Mouse (Mus musculus) liver, postnatal 0 days (tissue): Measurements from ENCODE around the gene Gm49392. TPM values are rescaled to one million over a fixed set of nuclear protein-coding genes. Genes with fewer than 3 reads are reported as not detected.

Experiments
- ATAC-seq: fragments of 200-750 bp; cut with Nextera tagmentation; 2 replicates; pipeline ENCODE4 v1.8.0; 2017; ENCODE audit warnings: mild to moderate bottlenecking, moderate library complexity
- DNase-seq: peaks from one replicate; pipeline ENCODE4 v3.0.0-alpha.2; 2016
- H3K27ac ChIP-seq: fragments of 300-500 bp; sonication (generic); 2 replicates; pipeline ENCODE4 v1.5.1; 2014; ENCODE audit warnings: antibody characterized with exemption, moderate library complexity, mild to moderate bottlenecking, low read depth
- H3K27me3 ChIP-seq: fragments of 300-500 bp; sonication (generic); 2 replicates; pipeline ENCODE4 v1.6.1; 2014; ENCODE audit warnings: low read length, control low read depth, mixed read lengths; ENCODE audit not compliant: insufficient read depth
- H3K36me3 ChIP-seq: fragments of 300-500 bp; sonication (generic); replicated peaks from 2 replicates; pipeline ENCODE4 v1.6.1; 2014; ENCODE audit warnings: mild to moderate bottlenecking, control low read depth, low read length, moderate library complexity, mixed read lengths; ENCODE audit not compliant: insufficient read depth
- H3K4me1 ChIP-seq: fragments of 300-500 bp; sonication (generic); 2 replicates; pipeline ENCODE4 v1.6.1; 2014; ENCODE audit warnings: antibody characterized with exemption, mild to moderate bottlenecking, control low read depth; ENCODE audit not compliant: insufficient read depth
- H3K4me2 ChIP-seq: fragments of 300-500 bp; sonication (generic); 2 replicates; pipeline ENCODE4 v1.6.1; 2014; ENCODE audit warnings: low read depth, mild to moderate bottlenecking, low read length, moderate library complexity, mixed read lengths
- H3K4me3 ChIP-seq: fragments of 300-500 bp; sonication (generic); 2 replicates; pipeline ENCODE4 v1.5.1; 2014; ENCODE audit warnings: low read depth, low read length
- H3K9ac ChIP-seq: fragments of 300-500 bp; sonication (generic); replicated peaks from 2 replicates; pipeline ENCODE4 v1.6.1; 2014; ENCODE audit warnings: mild to moderate bottlenecking, moderate library complexity
- H3K9me3 ChIP-seq: fragments of 300-500 bp; sonication (generic); 2 replicates; pipeline ENCODE4 v1.6.1; 2016; ENCODE audit warnings: mild to moderate bottlenecking, control low read depth, low read length, mixed read lengths
- CTCF ChIP-seq: sonication (generic); IDR thresholded peaks from 2 replicates; pipeline ENCODE4 v1.5.1; 2016; ENCODE audit warnings: antibody characterized with exemption, low read depth
- EP300 ChIP-seq: IDR thresholded peaks from 2 replicates; pipeline ENCODE4 v1.6.1; 2016; ENCODE audit warnings: antibody characterized with exemption, low read depth, mild to moderate bottlenecking
- WGBS: fragments of 180-500 bp; shearing (Covaris S2); extraction: QIAGEN DNeasy Blood & Tissue Kit; methylation state at CpG from one replicate; pipeline ENCODE4 v1.1.7; 2014; ENCODE audit not compliant: insufficient replicate concordance; 5-methylcytosine and 5-hydroxymethylcytosine counted together
- polyA plus RNA-seq: library from polyadenylated mRNA; unstranded; fragments of >200 nt; fragmentation: Nextera tagmentation; extraction: Ambion mirVana; gene quantifications from 2 replicates; pipeline ENCODE4 v1.2.1, GENCODE M21; 2015

The Gm49392 gene
- polyA plus RNA-seq, 1 experiment from 2014 or later = 0.43 TPM

DNA sequence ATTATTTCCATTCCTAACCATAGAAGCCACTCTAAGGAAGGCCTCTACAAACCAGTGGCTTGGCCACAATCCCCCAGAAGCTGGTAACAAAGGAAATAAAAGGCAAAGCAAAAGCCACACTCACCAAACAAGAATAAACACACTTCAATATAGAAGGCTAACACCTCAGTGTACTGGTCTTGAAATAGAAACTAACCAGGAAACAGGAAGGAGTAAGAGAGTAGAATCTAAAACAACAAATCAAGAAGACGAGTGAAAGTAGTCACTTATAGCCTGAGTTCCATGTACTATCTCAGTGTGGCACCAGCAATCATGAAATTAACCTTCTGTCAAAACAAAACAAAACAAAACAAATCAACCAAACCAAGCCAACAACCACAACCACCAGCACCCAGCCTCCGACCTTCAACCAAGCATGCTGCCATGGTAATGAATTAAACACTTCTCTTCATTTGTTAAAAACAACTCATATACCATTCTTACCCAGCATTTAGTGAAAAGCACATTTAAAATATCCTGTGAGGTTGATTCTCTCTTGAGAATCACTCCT is 57.3 kb downstream of the Gm49392 start:
- Histone ChIP-seq H3K4me2 (no peak overlapping the region), H3K4me3 (no peak overlapping the region), H3K9ac (no peak overlapping the region), H3K27ac (no peak overlapping the region), H3K36me3 (no peaks in the 10 kb centered on the region), H3K4me1 (no peaks in the 10 kb centered on the region), H3K9me3 (no peaks in the 10 kb centered on the region), H3K27me3 (no peaks in the 10 kb centered on the region)
- WGBS = 62% methylated on average over 2 of the region's 2 CpGs
- DNase-seq (no peak), ATAC-seq (no peak)
- TF ChIP-seq EP300 = no peak
- TF ChIP-seq CTCF = no peak

- H3K9me3 ChIP-seq = no peaks in the 10 kb centered on the region
- DNase-seq (peak; percentile 33), ATAC-seq (no peak)
- H3K27ac ChIP-seq = no peak overlapping the region
- no peaks in the 10 kb centered on the region for H3K36me3 ChIP-seq
- H3K9ac ChIP-seq = no peak overlapping the region
- no peaks in the 10 kb centered on the region for H3K27me3 ChIP-seq
- no peak overlapping the region for H3K4me2 ChIP-seq
- no peak overlapping the region for H3K4me3 ChIP-seq
- WGBS = 32% methylated on average over 3 of the region's 3 CpGs
- no peaks in the 10 kb centered on the region for H3K4me1 ChIP-seq
- TF ChIP-seq EP300 = no peak
- TF ChIP-seq CTCF = peak; percentile 57
These were observed 70.6 kb downstream of the Gm49392 start for GRCm38 (mm10) chr13:60826052-60826451.

- no peak for ATAC-seq
- 61% methylated on average over 3 of the region's 3 CpGs for WGBS
- H3K9ac ChIP-seq = no peak overlapping the region
These were observed 76.1 kb downstream of the Gm49392 start for GRCm38 (mm10) chr13:60820486-60821175.

DNA sequence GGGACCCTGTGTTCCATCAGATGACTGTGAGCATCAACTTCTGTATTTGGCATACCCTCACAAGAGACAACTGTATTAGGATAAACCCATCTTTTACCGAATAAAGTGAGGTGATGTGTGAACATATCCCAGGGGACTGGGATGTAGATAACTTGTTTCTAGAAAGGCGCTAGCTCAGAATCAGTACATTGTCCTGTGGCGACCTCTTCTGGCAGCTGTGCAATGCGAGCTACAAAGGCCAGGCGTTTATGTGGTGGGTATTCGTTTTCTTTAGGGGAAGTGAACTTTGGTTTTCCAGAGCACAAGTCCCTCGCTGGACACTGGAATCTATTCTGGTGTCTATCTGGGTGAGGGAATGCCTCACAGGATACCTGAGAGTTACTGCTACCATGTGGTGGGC is 77.2 kb downstream of the Gm49392 start:
- Histone ChIP-seq H3K27ac (no peak overlapping the region), H3K9ac (no peak overlapping the region), H3K4me2 (no peak overlapping the region), H3K9me3 (no peaks in the 10 kb centered on the region), H3K4me3 (no peak overlapping the region), H3K36me3 (no peaks in the 10 kb centered on the region), H3K27me3 (no peaks in the 10 kb centered on the region), H3K4me1 (no peaks in the 10 kb centered on the region)
- peak; percentile 58 for DNase-seq
- TF ChIP-seq EP300 (no peak), CTCF (peak; percentile 73)
- WGBS = 6% methylated on average over 7 of the region's 7 CpGs
- no peak for ATAC-seq

More at GRCm38 (mm10) chr13:60820486-60821175, 76.1 kb downstream of the Gm49392 start:
- no peak overlapping the region for H3K27ac ChIP-seq
- no peak overlapping the region for H3K4me2 ChIP-seq
- no peaks in the 10 kb centered on the region for H3K27me3 ChIP-seq
- no peaks in the 10 kb centered on the region for H3K9me3 ChIP-seq
- no peak for DNase-seq
- H3K36me3 ChIP-seq = no peaks in the 10 kb centered on the region
- H3K4me3 ChIP-seq = no peak overlapping the region
- no peak for TF ChIP-seq EP300
- no peak for TF ChIP-seq CTCF
- H3K4me1 ChIP-seq = no peaks in the 10 kb centered on the region

GRCm38 (mm10) chr13:60813722-60814121 is 83.0 kb downstream of the Gm49392 start:
- no peak overlapping the region for H3K27ac ChIP-seq
- H3K27me3 ChIP-seq = no peaks in the 10 kb centered on the region
- no peak overlapping the region for H3K4me3 ChIP-seq
- ATAC-seq (no peak), DNase-seq (no peak)
- no peak overlapping the region for H3K4me2 ChIP-seq
- TF ChIP-seq EP300 (no peak), CTCF (no peak)
- H3K4me1 ChIP-seq = no peaks in the 10 kb centered on the region
- 50% methylated on average over 1 of the region's 1 CpGs for WGBS
- H3K9me3 ChIP-seq = no peaks in the 10 kb centered on the region
- no peak overlapping the region for H3K9ac ChIP-seq
- no peaks in the 10 kb centered on the region for H3K36me3 ChIP-seq

DNA sequence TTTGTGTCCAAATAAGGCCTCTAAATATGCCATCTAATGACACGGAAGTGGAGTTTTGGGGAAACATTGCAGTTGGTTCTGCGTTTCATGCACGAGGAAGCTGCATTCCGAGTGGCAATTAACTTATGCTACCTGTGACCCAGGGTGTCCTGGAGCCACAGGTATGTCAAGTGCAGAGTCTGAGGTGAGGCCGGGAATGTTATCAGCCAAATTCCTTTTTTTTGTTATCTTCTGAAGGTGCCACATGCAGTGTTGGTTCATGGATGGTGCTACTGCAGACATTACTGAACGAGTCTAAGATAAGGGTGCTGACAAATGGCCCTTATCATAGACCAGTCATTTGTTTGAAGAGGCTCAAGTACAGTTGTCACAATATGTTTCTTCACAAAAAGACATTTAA is 83.9 kb downstream of the Gm49392 start:
- H3K27me3 ChIP-seq = no peaks in the 10 kb centered on the region
- ATAC-seq (no peak), DNase-seq (no peak)
- no peaks in the 10 kb centered on the region for H3K36me3 ChIP-seq
- WGBS = 70% methylated on average over 6 of the region's 6 CpGs
- no peaks in the 10 kb centered on the region for H3K9me3 ChIP-seq
- H3K4me2 ChIP-seq = no peak overlapping the region
- no peaks in the 10 kb centered on the region for H3K4me1 ChIP-seq
- H3K4me3 ChIP-seq = no peak overlapping the region
- H3K9ac ChIP-seq = no peak overlapping the region
- TF ChIP-seq CTCF (no peak), EP300 (no peak)
- H3K27ac ChIP-seq = no peak overlapping the region
